Mouse (Mus musculus) heart, postnatal 0 days (tissue): ENCODE data around the gene Uhrf1bp1. TPM values are rescaled to one million over a fixed set of nuclear protein-coding genes. Genes with fewer than 3 reads are reported as not detected.

Source experiments
- ATAC-seq: fragments of 200-750 bp; cut with Nextera tagmentation; 2 replicates; pipeline ENCODE4 v1.8.0; 2017; ENCODE audit warnings: low read depth, moderate number of reproducible peaks, moderate library complexity; ENCODE audit not compliant: insufficient read depth
- DNase-seq: peaks from one replicate; pipeline ENCODE4 v3.0.0-alpha.2; 2016; ENCODE audit warnings: low spot score
- H3K27ac ChIP-seq: fragments of 300-500 bp; sonication (generic); 2 replicates; pipeline ENCODE4 v1.5.1; 2014; ENCODE audit warnings: low read depth, mild to moderate bottlenecking
- H3K27me3 ChIP-seq: fragments of 300-500 bp; sonication (generic); 2 replicates; pipeline ENCODE4 v1.6.1; 2014; ENCODE audit warnings: low read length, mixed read lengths; ENCODE audit not compliant: control insufficient read depth, insufficient read depth
- H3K36me3 ChIP-seq: fragments of 300-500 bp; sonication (generic); replicated peaks from 2 replicates; pipeline ENCODE4 v1.6.1; 2014; ENCODE audit warnings: low read length, mixed read lengths; ENCODE audit not compliant: control insufficient read depth, insufficient read depth
- H3K4me1 ChIP-seq: fragments of 300-500 bp; sonication (generic); 2 replicates; pipeline ENCODE4 v1.6.1; 2014; ENCODE audit warnings: antibody characterized with exemption; ENCODE audit not compliant: control insufficient read depth, insufficient read depth
- H3K4me2 ChIP-seq: fragments of 300-500 bp; sonication (generic); 2 replicates; pipeline ENCODE4 v1.6.1; 2014; ENCODE audit warnings: low read depth, mild to moderate bottlenecking, low read length, moderate library complexity
- H3K4me3 ChIP-seq: fragments of 300-500 bp; sonication (generic); 2 replicates; pipeline ENCODE4 v1.5.1; 2014; ENCODE audit warnings: low read depth, low read length
- H3K9ac ChIP-seq: fragments of 300-500 bp; sonication (generic); replicated peaks from 2 replicates; pipeline ENCODE4 v1.6.1; 2014; ENCODE audit warnings: low read depth, low read length, mixed read lengths
- H3K9me3 ChIP-seq: fragments of 300-500 bp; sonication (generic); replicated peaks from 2 replicates; pipeline ENCODE4 v1.6.1; 2016; ENCODE audit warnings: low read length; ENCODE audit not compliant: control insufficient read depth
- CTCF ChIP-seq: IDR thresholded peaks from 2 replicates; pipeline ENCODE4 v1.5.1; 2016; ENCODE audit warnings: antibody characterized with exemption, control low read depth, low read depth
- EP300 ChIP-seq: IDR thresholded peaks from 2 replicates; pipeline ENCODE4 v1.6.1; 2016; ENCODE audit warnings: antibody characterized with exemption, low read depth
- WGBS: fragments of 180-500 bp; shearing (Covaris S2); extraction: QIAGEN DNeasy Blood & Tissue Kit; methylation state at CpG from one replicate; pipeline ENCODE4 v1.1.7; 2014; 5-methylcytosine and 5-hydroxymethylcytosine counted together
- polyA plus RNA-seq: library from polyadenylated mRNA; unstranded; fragments of >200 nt; fragmentation: Nextera tagmentation; extraction: Ambion mirVana; gene quantifications from 2 replicates; pipeline ENCODE4 v1.2.1, GENCODE M21; 2015
- total RNA-seq: library from RNA; depleted of rRNA; stranded (reverse); fragments of >200 nt; gene quantifications from 2 replicates; pipeline ENCODE4 v1.2.3, GENCODE M21; 2014; ENCODE audit warnings: low replicate concordance

Uhrf1bp1 gene
- total and polyA plus RNA-seq, 2 experiments from 2014 or later = 1.9 to 12.3 TPM

DNA sequence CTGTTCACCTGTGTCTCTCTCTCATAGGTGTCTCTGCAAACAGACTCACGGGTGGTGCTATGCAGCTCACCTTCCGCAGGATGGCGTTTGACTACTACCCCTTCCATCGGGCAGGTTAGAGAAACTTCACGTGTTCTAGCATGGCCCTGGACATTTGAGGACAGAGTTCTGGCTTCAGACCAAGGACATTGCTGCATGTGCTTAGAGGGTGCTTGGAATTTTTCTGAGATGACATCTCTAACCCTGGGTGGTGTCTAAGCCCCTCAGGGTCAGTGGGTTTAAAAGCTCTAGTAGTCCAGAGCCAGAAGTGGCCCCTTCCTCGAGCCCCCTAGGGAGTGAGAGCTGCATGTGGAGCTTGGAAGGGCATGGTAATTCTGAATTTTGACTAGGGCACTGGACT, 27.8 kb downstream of the Uhrf1bp1 start:
- no peak for DNase-seq
- no peak for TF ChIP-seq CTCF
- no peak for TF ChIP-seq EP300
- ATAC-seq = no peak
- Histone ChIP-seq H3K27me3 (no peaks in the 10 kb centered on the region), H3K36me3 (peaks cover 53% of the 10 kb centered on the region), H3K27ac (no peak overlapping the region), H3K4me2 (no peak overlapping the region), H3K4me3 (no peak overlapping the region), H3K4me1 (0 out of 2 replicates have a peak, but pooled peaks cover 6% of the 10 kb centered on the region), H3K9me3 (no peaks in the 10 kb centered on the region), H3K9ac (no peak overlapping the region)
- 77% methylated on average over 6 of the region's 6 CpGs for WGBS

DNA sequence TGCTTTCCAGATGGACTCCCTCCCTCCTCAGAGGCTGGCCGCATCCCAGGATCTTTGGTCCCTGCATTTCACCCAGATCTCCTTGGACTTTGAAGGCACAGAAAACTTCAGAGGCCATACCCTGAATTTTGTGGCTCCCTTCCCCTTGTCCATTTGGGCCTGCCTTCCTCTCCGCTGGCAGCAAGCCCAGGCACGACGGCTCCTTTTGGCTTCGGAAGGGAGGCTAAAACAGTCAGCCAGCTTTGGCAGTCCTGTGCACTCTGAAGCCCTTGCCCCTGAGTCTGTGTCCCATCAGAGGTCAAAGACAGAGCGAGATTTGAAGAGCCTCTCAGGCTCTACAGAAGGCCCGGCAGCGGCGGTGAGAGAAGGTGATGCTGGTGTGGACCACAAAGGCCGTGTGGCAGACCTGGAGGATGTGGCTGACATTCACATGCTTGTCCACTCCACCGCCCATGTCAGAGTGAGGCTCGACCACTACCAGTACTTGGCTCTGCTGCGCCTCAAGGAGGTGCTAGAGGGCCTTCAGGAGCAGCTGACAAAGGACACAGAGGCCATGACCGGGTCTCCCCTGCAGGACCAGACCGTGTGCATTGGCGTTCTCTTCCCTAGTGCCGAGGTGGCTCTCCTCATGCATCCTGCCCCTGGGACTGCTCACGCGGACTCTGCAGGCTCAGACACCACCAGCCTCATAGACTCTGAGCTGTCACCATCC, 30.4 kb downstream of the Uhrf1bp1 start:
- 0 out of 2 replicates have a peak overlapping the region, but pooled peaks have one; percentile 5 for H3K9ac ChIP-seq
- 54% methylated on average over 19 of the region's 19 CpGs for WGBS
- TF ChIP-seq EP300 = no peak
- peak; percentile 37 for TF ChIP-seq CTCF
- no peak overlapping the region for H3K4me2 ChIP-seq
- H3K9me3 ChIP-seq = no peaks in the 10 kb centered on the region
- no peaks in the 10 kb centered on the region for H3K27me3 ChIP-seq
- no peak overlapping the region for H3K4me3 ChIP-seq
- H3K27ac ChIP-seq = peak overlapping the region; percentile 19
- 0 out of 2 replicates have a peak, but pooled peaks cover 6% of the 10 kb centered on the region for H3K4me1 ChIP-seq
- peaks cover 38% of the 10 kb centered on the region for H3K36me3 ChIP-seq
- peak; percentile 72 for ATAC-seq
- DNase-seq = peak; percentile 51

DNA sequence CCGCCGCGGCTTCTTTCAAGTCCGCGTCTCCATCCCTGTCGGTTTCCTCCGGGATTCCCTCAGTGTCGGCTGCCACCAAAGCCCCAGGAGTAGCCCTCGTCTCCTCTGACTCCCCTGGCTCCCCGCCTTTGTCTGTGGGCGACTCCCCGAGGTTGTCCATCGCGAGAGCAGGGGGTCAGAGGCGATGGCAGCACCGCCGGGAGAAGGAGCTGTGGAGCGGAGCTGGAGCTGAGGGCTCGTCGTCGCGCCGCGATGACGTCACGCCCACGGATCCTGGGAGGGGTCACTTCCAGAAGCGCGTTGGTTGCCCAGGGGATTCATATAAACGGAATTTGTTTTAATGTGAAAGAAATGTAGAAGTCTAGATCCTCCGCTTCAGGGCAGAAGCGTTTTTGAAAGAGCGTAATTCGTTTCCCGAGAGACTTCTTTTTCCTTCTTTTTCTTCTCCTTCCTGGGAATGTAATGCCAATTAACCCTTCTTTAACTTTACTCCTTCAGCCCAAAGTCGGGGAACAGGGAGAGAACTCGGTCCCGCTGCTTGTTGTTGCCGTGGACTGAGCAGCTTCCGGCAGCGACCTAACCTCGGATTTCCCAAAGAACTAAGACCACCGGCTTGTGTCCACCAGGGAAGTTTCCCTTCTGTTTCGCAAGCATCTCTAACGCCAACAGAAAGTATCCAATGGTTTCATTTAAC, 51.4 kb downstream of the Uhrf1bp1 start:
- Histone ChIP-seq H3K4me1 (peaks cover 21% of the 10 kb centered on the region), H3K4me2 (peak overlapping the region; percentile 99), H3K9ac (peak overlapping the region; percentile 89), H3K4me3 (peak overlapping the region; percentile 95), H3K9me3 (no peaks in the 10 kb centered on the region), H3K27ac (peak overlapping the region; percentile 90), H3K36me3 (peaks cover 22% of the 10 kb centered on the region), H3K27me3 (no peaks in the 10 kb centered on the region)
- ATAC-seq (peak; percentile 65), DNase-seq (peak; percentile 87)
- peak; percentile 44 for TF ChIP-seq CTCF
- TF ChIP-seq EP300 = 0 out of 2 replicates have a peak, but pooled peaks have one; percentile 58
- WGBS = under 1% methylated on average over 45 of the region's 45 CpGs

DNA sequence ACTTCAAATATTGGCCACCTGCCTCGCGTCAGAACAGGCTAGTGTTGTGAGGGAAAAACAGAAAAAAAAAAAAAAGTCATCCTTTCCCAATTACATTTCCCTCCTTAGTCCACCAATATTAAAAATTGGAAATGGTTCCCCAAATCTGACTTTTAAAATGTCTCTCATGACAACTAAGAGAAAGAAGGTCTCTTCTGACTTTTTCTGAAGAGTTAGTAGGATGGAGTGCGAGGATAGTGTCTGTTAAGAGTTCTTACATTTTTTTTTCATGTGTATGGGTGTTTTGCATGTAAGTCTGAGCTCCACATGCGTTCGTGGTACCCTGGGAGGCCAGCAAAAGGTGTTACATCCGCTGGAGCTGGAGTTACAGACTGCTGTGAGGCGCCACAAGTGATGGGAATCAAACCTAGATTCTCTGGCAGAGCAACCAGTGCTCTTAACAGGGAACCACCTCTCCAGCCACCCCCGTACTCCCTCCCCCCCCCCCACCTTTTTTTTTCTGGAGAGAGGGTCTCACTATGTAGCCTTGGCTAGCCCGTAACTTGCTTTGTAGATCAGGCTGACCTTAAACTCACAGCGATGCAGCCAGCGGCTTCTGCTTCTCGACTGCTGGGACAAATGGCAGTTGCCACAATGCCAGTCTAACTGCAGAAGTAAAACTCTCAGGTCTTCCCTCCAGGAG, 52.1 kb downstream of the Uhrf1bp1 start:
- ATAC-seq = peak; percentile 62; the same call in 1 of the 2 replicates
- H3K4me3 ChIP-seq = peak overlapping the region; percentile 95
- H3K27ac ChIP-seq = peak overlapping the region; percentile 90
- TF ChIP-seq CTCF (no peak; the same call in none of the 2 replicates), EP300 (no peak)
- WGBS = 0% methylated on average over 11 of the region's 12 CpGs
- H3K9ac ChIP-seq = peak overlapping the region; percentile 89
- H3K27me3 ChIP-seq = no peaks in the 10 kb centered on the region
- peak overlapping the region; percentile 99 for H3K4me2 ChIP-seq
- peaks cover 21% of the 10 kb centered on the region for H3K4me1 ChIP-seq
- peaks cover 19% of the 10 kb centered on the region for H3K36me3 ChIP-seq
- no peaks in the 10 kb centered on the region for H3K9me3 ChIP-seq
- DNase-seq = peak; percentile 71

DNA sequence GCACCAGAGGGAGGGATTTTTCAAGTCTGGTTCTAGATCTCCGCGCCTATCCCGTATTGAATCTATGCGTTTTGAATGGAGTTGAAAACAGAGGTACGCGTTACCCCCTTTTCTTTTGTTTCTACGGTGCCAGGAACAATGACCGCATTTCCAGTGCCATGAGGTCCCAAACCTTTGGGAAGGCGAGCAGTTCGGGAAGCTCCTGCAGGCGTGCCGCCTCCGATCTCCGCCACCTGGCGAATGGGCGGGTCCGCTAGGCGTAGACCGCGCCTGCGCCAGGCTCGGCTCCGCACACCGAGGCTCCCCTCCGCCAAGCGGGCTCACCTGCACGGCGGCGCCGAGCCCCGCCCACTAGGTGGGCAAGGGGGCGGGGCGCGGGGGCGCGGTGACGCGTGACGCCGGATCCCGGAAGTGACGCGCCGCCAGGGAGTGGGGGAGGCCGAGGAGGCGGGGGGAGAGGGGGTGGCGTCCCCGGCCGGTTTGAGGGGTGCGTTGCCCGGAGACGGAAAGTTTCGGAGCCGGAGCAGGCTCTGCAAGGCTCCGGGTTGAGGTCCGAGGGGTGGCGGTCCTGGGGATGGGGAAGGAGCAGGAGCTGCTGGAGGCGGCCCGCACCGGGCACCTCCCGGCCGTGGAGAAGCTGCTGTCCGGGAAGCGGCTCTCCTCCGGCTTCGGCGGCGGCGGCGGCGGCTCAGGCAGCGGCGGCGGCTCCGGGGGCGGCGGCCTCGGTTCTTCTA, 52.8 kb downstream of the Uhrf1bp1 start, which contains the start of gene Anks1:
Gene Anks1, plus strand, starts transcription at position 419 of the 734 bp plus-strand sequence.
- H3K4me3 ChIP-seq = peak within 1 kb of the TSS; percentile 95
- DNase-seq (peak; percentile 53), ATAC-seq (peak; percentile 85)
- H3K36me3 ChIP-seq = peaks cover 17% of the 10 kb centered on the region
- TF ChIP-seq EP300 (no peak), CTCF (0 out of 2 replicates have a peak, but pooled peaks have one; percentile 55)
- peaks cover 21% of the 10 kb centered on the region for H3K4me1 ChIP-seq
- H3K4me2 ChIP-seq = peak within 1 kb of the TSS; percentile 99
- no peaks in the 10 kb centered on the region for H3K9me3 ChIP-seq
- H3K27ac ChIP-seq = peak within 1 kb of the TSS; percentile 90
- no peaks in the 10 kb centered on the region for H3K27me3 ChIP-seq
- under 1% methylated on average over 59 of the region's 78 CpGs for WGBS
- peak within 1 kb of the TSS; percentile 89 for H3K9ac ChIP-seq
